Mouse (Mus musculus) regulatory T cell (primary cell): Measurements from ENCODE around the gene A730061H03Rik.

Source experiments
- in situ Hi-C: fragments of 300-600 bp; cut with MboI, MseI; formaldehyde crosslinking; loops from one replicate; pipeline ENCODE4 v1.15.1; 2025; ENCODE audit warnings: high pct_unique_total_duplicates

Gene A730061H03Rik

GRCm38 (mm10) chr14:55555788-55556187 is 4.4 kb downstream of the A730061H03Rik start:
- in situ Hi-C loops = no loop called here

- in situ Hi-C loops = no loop called here
Observed at GRCm38 (mm10) chr14:55554635-55555034, 5.6 kb downstream of the A730061H03Rik start.

GRCm38 (mm10) chr14:55551794-55552193 is 8.4 kb downstream of the A730061H03Rik start:
- in situ Hi-C loops = no loop called here

- in situ Hi-C loops = no loop called here
Observed at GRCm38 (mm10) chr14:55551347-55551746, 8.9 kb downstream of the A730061H03Rik start.

DNA sequence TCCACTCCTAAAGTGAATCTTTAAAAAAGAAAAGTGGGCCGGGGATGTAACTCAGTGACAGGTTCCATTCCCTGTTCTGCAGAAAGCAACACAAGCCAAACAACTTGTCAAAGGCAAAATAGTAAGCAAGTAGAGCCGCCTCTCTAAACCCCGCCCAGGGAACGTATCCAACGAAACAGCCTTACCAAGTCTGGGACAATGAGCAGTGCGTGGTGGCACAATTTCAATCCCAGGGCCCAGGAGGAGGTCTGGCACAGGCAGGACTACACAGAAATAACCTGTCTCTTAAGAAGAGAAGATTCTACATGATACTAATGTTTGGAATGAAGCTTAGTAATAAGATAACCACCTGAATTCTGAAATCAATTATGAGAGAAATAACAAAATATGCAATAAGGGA is 10.0 kb downstream of the A730061H03Rik start:
- in situ Hi-C loops = no loop called here

GRCm38 (mm10) chr14:55544334-55544733 is 15.9 kb downstream of the A730061H03Rik start:
- in situ Hi-C loops = no loop called here

DNA sequence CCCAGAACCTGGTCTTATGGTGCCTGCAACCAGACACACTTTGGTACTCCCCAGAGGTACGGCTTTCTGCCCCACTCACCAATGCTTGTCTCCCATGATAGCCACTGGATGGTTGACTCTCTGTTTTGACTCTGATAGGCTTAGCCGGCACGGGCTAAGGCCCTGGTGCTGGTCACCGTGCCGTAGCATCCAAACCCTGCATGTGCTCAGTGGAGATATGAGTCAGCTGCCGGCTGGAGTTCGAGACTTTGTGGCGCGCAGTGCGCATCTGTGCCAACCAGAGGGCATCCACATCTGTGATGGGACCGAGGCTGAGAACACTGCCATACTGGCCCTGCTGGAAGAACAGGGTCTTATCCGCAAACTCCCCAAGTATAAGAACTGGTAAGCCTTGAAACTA is 17.9 kb downstream of the A730061H03Rik start:
- in situ Hi-C loops = no loop called here

- in situ Hi-C loops = no loop called here
Observed at GRCm38 (mm10) chr14:55540787-55541321, 19.4 kb downstream of the A730061H03Rik start.

DNA sequence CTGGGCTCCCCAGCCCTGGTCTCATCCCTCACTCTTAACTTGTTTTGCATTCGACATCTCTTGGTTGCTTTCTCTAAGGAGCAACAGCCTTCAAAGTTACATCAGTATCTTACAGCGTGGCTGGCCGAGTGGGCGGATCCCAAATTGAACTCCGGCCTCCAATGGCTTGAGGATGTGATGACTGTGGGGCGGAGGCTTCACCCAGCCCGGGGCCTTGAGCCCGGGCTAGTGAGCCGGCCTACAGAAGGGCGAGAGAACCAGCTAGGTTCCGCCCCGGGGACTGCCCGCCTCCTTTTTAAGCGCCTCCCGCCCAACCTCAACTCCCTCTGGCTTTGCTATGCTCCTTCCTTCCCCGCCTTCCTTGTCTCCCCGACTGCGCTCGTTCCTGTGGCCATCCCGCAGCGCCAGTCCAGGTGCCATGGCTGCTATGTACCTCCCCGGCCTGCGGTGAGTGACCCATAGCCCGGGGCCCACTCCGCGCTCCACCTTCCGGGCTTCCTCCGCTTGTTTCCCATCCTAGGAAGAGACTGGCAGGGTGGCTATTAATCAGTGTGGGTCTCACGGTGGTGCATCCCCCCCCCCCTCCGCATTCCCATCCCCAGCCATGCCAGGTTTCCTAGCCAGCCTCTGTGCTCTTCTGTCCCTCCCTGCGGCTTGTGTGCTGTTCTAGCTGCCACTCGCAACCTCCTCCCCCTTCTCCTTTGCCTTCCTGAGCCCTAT is 20.0 kb downstream of the A730061H03Rik start, which contains the start of gene Pck2:
Pck2 (plus strand) TSS at position 200 of the 720 bp plus-strand sequence.
- in situ Hi-C loops = no loop called here

- in situ Hi-C loops = no loop called here
Observed at GRCm38 (mm10) chr14:55536116-55536745, 24.0 kb downstream of the A730061H03Rik start.

GRCm38 (mm10) chr14:55527940-55528339 is 32.3 kb downstream of the A730061H03Rik start:
- in situ Hi-C loops = no loop called here

DNA sequence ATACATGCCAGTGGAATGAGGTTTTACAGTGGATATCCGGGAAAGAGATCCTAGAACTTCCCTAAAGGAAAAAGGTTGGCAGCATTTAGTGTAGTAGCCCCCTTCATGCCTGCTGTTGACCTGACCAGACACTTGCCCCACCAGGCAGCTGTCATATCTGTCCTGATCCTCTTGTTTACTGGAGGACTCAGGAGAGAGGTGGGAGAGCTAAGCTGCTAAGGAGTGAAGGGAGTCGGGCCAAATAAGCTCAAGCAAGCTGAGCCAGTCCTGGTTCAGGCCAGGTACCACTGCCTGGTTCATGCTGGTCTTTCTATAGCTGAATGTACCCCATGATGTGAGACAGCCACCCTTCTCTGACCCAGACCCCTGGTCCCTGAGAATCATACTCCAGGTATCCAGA is 33.5 kb downstream of the A730061H03Rik start:
- in situ Hi-C loops = no loop called here

DNA sequence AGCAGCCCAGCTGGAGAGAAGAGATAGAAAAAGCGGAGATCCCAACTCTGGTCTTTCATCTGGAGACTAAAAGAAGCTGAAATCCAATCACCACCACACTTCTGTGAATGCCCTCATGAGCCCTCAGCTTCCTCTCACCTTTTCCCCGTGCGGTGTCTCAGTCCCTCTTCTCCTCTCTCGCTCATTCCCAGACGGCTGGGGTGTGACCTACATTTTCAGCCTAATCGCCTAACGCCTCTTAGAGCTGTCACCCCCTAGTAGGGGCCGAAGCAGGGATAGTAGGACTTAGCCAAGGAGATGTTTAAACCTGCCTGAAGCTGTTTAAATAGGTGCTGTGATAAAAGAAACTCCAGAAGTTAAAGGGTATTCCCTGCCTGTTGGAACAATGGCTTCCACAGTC is 35.4 kb downstream of the A730061H03Rik start, which contains the start of gene Nrl:
Nrl (minus strand) TSS at position 197 of the 400 bp plus-strand sequence.
- in situ Hi-C loops = no loop called here

GRCm38 (mm10) chr14:55524062-55524461 is 36.1 kb downstream of the A730061H03Rik start:
- in situ Hi-C loops = no loop called here

DNA sequence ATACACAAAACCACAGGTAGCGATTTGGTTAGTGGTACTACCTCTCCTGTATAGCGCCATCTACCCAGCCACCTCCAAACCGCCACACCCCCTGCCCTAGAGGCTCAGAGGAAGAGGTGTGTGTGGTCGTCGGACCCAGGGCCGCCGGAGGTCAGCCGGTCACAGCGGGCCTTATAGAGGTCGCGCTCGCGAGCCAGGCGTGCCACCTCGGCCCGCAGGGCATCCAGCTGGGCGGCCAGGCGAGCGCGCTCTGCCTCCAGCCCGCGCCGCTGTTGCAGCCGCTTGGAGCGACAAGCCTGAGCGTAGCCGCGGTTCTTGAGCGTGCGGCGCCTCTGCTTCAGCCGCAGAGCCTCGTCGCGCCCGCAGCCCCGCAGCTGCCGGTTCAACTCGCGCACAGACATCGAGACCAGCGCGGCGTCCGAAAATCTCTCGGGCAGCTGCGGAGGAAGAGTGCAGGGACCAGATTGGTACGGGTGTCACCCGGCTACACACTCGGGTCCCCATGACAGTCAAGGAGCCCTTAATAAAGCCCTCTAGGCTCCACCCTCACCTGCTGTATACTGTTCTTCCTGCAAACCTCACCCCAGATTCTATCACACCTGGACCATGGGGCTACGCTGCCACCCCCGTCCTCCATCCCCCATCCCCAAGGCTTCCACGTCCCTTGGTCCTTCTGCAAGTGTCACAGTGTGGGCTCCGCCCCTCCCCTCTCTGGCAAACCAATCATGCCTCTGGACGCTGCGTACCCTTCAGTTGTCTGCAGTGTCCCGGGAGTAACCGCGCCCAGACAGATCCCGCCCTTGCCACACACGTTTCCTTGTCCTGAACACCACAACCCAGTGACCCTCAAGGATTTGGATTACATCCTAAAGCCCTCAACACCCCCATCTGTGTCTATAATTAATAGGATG is 39.5 kb downstream of the A730061H03Rik start:
- in situ Hi-C loops = no loop called here

- in situ Hi-C loops = no loop called here
Observed at GRCm38 (mm10) chr14:55519604-55520003, 40.6 kb downstream of the A730061H03Rik start.

- in situ Hi-C loops = no loop called here
Observed at GRCm38 (mm10) chr14:55518897-55519296, 41.3 kb downstream of the A730061H03Rik start.

DNA sequence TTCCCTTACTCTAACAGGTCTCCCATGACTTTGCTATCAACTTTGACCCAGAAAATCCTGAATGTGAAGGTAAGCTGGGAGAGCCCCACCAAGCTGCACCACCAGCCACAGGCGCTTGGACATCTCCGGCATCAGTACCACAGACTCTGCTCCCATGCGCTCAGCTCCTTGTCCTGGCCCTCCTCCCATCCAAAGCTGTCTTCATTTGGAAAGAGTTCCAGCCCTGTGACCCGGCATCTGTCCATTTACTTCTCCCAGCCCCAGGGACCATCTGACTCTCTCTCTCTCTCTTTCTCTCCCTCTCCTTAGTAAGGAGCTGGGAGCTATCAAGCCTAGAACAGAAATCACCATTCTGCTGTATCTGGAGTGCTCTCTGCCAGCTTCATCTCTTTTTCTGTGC is 44.4 kb downstream of the A730061H03Rik start:
- in situ Hi-C loops = no loop called here

- in situ Hi-C loops = no loop called here
Observed at GRCm38 (mm10) chr14:55513927-55514326, 46.3 kb downstream of the A730061H03Rik start.

- in situ Hi-C loops = no loop called here
Observed at GRCm38 (mm10) chr14:55511037-55511436, 49.2 kb downstream of the A730061H03Rik start.

DNA sequence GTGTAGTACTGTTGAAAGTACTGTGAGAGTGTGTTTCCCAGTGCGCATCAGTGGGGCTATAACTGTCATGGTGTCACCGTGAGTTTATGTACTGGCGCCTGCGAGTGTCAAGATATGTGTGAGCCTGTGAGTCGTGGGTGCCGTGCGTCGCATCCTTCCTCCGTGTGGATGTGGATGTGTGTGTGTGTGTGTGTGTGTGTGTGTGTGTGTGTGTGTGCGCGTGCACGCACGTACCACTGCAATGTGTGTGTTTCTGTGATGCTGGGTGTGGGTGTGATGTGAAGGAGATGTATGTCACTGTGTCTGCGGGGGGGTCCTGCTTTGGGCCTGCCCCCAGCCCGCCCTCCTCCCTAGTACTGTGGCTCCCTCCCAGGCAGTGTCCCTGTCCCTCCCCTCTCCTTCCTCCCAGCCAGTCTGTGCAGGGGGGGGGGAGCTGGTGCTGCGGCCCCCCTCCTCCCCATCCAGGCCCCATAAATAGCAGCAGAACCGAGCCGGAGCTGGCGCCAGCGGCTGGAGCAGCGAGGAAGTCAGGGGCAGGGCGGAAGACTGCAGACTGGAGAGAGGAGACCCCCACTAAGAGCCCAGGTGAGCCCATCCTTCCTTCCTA is 50.0 kb downstream of the A730061H03Rik start, which contains the start of gene Cpne6:
Cpne6 (plus strand) TSS at position 321 of the 607 bp plus-strand sequence.
- in situ Hi-C loops = no loop called here
